Mouse (Mus musculus) ES-E14 (cell line): ENCODE results near the gene Taf9. TPM values are rescaled to one million over a fixed set of nuclear protein-coding genes. Genes with fewer than 3 reads are reported as not detected.
A peak's percentile ranks its signal among the peaks of the same experiment; 100 is the strongest.

Experiments
- DNase-seq: peaks from one replicate; pipeline ENCODE4 v3.0.0-alpha.2; 2013; ENCODE audit warnings: low read depth, low spot score
- H3K27ac ChIP-seq: 2 replicates; pipeline ENCODE4 v1.5.1; 2012; ENCODE audit warnings: low read depth, mild to moderate bottlenecking, low read length, moderate library complexity, mixed read lengths; ENCODE audit not compliant: poor library complexity, insufficient read depth, severe bottlenecking
- H3K36me3 ChIP-seq: 2 replicates; pipeline ENCODE4 v1.6.1; 2012; ENCODE audit warnings: mild to moderate bottlenecking, low read length, moderate library complexity, mixed read lengths; ENCODE audit not compliant: control insufficient read depth, poor library complexity, insufficient read depth, severe bottlenecking
- H3K4me1 ChIP-seq, 2 experiments: fragments of 150-350 bp in 1 of 2; sonication (generic) in 1 of 2; 2 replicates each; pipeline ENCODE4 v1.6.1; 2012; ENCODE audit warnings: low read length in 2 of 2, mild to moderate bottlenecking in 1 of 2, mixed read lengths in 1 of 2; ENCODE audit not compliant: control insufficient read depth in 2 of 2, insufficient read depth in 2 of 2, poor library complexity in 1 of 2
- H3K4me3 ChIP-seq, 2 experiments: fragments of 150-350 bp in 1 of 2; sonication (generic) in 1 of 2; 2 replicates each; pipeline ENCODE4 v1.5.1; 2012; ENCODE audit warnings: low read length in 2 of 2, low read depth in 1 of 2, mild to moderate bottlenecking in 1 of 2, mixed read lengths in 1 of 2; ENCODE audit not compliant: insufficient read depth in 1 of 2, poor library complexity in 1 of 2, severe bottlenecking in 1 of 2
- H3K9ac ChIP-seq: 2 replicates; pipeline ENCODE4 v1.6.1; 2012; ENCODE audit warnings: low read depth, mild to moderate bottlenecking, low read length, mixed read lengths; ENCODE audit not compliant: poor library complexity, insufficient read depth, severe bottlenecking
- H3K9me3 ChIP-seq: fragments of 150-350 bp; sonication (generic); 2 replicates; pipeline ENCODE4 v1.6.1; 2012; ENCODE audit warnings: low read depth, mild to moderate bottlenecking, low read length; ENCODE audit not compliant: control insufficient read depth, insufficient read depth
- CHD2 ChIP-seq: IDR thresholded peaks from 2 replicates; pipeline ENCODE4 v1.6.1; 2014; ENCODE audit warnings: mild to moderate bottlenecking, low read depth, low read length, inconsistent platforms
- HCFC1 ChIP-seq: IDR thresholded peaks from 2 replicates; pipeline ENCODE4 v1.6.1; 2012; ENCODE audit warnings: low read length, inconsistent platforms, borderline replicate concordance; ENCODE audit not compliant: insufficient read depth
- MAFK ChIP-seq: IDR thresholded peaks from 2 replicates; pipeline ENCODE4 v1.6.1; 2014; ENCODE audit warnings: mild to moderate bottlenecking, low read depth, low read length, inconsistent platforms; ENCODE audit not compliant: insufficient read depth
- ZC3H11A ChIP-seq: IDR thresholded peaks from 2 replicates; pipeline ENCODE4 v1.6.1; 2012; ENCODE audit warnings: low read depth, mild to moderate bottlenecking, inconsistent platforms, low read length, borderline replicate concordance
- ZNF384 ChIP-seq: IDR thresholded peaks from 2 replicates; pipeline ENCODE4 v1.6.1; 2012; ENCODE audit warnings: low read depth, low read length, inconsistent platforms
- in situ Hi-C, 2 experiments: fragments of 600-800 bp; cut with MboI; formaldehyde crosslinking; loops; one replicate each; pipeline ENCODE4 v1.15.1; 2025; ENCODE audit warnings: low sequenced_read_pairs in 2 of 2, inconsistent platforms in 1 of 2; ENCODE audit not compliant: unreplicated experiment in 2 of 2
- total RNA-seq: library from RNA; depleted of rRNA; stranded (reverse); fragments of 300-350 nt; gene quantifications from 2 replicates; pipeline ENCODE4 v1.2.3, GENCODE M21; 2012

Taf9 gene
- total RNA-seq, 1 experiment: 15.2 TPM

DNA sequence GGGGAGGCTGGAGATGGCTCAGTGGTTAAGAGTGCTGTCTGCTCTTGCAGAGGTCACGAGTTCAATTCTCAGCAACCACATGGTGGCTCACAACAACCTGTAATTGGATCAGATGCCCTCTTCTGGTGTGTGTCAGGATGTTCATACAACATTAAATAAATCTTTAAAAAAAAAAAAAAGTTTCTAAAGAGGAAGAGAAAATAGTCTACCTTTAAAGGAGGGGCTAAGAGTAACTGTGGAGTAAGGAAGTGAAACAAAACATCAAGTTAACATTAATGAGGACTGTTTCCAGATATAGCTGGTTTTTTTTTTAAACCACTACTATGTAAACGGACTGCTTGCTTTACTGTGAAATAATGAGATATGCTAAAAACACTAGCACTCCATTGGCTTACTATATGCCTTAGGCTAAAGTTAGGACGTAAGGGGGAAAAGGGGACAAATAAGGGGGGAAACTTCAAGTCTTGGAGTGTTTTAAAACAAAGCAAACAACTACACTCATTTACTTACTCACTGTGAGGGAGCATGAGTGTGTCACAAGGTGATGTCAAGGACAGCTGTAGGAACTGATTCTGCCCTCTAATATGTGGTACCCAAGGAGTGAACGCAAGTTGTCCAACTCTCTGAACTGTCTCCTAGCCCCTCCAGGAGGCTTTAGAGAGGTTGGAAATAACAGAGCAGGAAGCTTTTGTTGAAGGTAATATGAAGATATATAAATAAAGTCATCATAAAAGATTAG is 8.7 kb upstream of the Taf9 start:
- Histone ChIP-seq H3K4me3 (no peak overlapping the region), H3K4me1 (no peaks in the 10 kb centered on the region), H3K36me3 (peaks cover 12% of the 10 kb centered on the region), H3K9me3 (no peaks in the 10 kb centered on the region), H3K9ac (no peak overlapping the region), H3K27ac (no peak overlapping the region)
- in situ Hi-C loops: loop anchor here in 1 of 2 experiments (25.0 kb wide), 1 partner anchor 555 kb away; no protein-coding TSS in a partner anchor
- no peak for DNase-seq
- TF ChIP-seq ZNF384 (no peak), CHD2 (no peak), HCFC1 (no peak), ZC3H11A (no peak), MAFK (no peak)

DNA sequence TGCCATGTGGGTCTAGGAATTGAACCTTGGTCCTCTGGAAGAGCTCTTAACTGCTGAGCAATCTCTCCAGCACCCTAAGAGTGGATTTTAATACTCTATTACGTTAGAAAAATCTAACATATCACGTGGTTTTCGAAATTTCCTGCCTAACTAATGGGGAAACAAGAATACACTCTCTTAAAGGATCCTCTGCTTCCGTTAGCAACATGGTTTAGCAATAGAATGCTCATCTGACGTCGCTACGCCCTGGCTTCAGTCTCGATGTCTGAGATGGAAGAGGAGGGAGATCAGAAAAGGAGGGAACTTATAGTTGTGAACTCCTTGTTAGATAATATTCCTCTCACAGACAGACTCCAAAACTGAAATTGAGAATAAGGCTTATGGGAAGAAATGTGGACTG is 3.2 kb upstream of the Taf9 start:
- no peak for DNase-seq
- in situ Hi-C loops: loop anchor here in 1 of 2 experiments (25.0 kb wide), 1 partner anchor 561 kb away; no protein-coding TSS in a partner anchor

DNA sequence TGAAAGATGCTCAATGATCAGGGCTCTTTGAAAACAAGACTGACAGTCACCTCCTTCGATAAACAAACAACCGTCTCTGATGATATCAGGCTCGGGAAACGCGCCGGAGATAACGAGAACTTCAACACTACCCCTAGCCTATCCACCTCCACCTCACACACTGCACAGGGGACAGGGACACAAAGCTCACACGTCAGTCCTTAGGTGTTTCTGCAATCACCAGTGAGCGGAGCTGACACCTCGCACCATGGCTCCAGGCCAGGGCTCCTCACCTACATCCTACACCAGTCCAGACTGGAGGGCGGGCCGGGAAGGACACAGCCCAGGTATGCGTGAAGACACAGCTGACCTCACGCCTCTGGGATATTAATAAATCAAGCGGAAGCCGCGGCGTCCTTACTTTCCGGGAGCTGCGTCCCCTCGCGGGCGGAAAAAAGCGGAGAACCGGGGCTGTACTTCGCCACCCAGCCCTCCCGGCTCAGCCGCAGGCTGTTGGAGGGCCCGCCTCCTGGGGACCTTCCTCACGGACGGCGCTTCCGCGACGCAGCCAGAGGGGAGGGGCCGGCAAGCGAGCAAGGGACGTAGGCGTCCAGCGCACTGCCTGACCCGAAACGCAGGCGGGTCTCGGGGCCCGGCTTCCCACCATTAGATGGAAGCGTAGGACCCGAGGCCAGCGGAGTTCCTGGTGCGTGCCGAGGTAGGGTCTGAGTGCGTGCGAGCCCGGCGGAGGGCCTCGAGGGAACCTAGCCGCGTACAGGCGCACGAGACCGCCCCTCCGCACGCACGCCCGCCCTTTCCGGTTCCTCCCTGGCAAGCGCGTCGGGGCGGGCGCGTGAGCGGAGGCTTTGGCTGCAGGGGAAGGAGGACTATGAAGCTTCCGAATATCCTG is 585 bp upstream of the Taf9 start, which contains the start of the genes Ak6 and Rad17:
TSS of gene Ak6 (plus strand) at position 430 of the 889 bp plus-strand sequence.
TSS of gene Rad17 (minus strand) at position 502 of the 889 bp plus-strand sequence.
- peak within 1 kb of the TSS; percentile 98 for H3K27ac ChIP-seq
- H3K4me1 ChIP-seq: no peaks in the 10 kb centered on the region
- H3K9ac ChIP-seq: peak within 1 kb of the TSS; percentile 100
- DNase-seq: peak; percentile 89
- TF ChIP-seq MAFK (no peak), ZC3H11A (no peak), HCFC1 (peak; percentile 89), CHD2 (no peak)
- H3K9me3 ChIP-seq: no peaks in the 10 kb centered on the region
- in situ Hi-C loops: no loop called here
- H3K4me3 ChIP-seq: peak within 1 kb of the TSS; percentile 98 to 100
- no peaks in the 10 kb centered on the region; the same call in 1 of the 2 replicates for H3K36me3 ChIP-seq

More for the DNA sequence above, 3.2 kb upstream of the Taf9 start:
- H3K9ac ChIP-seq: no peak overlapping the region
- TF ChIP-seq HCFC1 (no peak), CHD2 (no peak), MAFK (no peak), ZC3H11A (no peak)
- H3K9me3 ChIP-seq: no peaks in the 10 kb centered on the region
- H3K27ac ChIP-seq: no peak overlapping the region
- H3K36me3 ChIP-seq: peaks cover 9% of the 10 kb centered on the region
- no peak overlapping the region for H3K4me3 ChIP-seq
- no peaks in the 10 kb centered on the region for H3K4me1 ChIP-seq

DNA sequence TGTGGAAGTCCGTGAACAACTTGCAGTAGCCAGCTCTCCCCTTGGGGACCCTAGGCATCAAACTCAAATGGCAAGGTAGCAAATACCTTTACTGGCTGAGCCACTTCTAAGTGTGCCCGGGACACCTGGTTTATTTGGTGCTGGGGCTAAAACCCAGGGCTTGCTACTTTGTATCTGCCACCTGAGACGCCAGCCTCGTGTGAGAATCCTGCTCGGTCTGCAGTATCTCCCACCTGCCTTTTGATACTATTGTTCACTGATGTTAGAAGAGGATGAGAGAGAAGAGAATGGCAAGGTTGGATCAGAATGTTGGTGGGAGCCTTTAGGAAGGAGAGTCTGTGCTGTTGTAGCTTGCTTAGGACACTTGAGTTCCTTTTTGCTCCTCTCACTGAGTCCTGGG is 6.7 kb downstream of the Taf9 start:
- no peak overlapping the region for H3K9ac ChIP-seq
- no peaks in the 10 kb centered on the region; the same call in 1 of the 2 replicates for H3K36me3 ChIP-seq

More for the DNA sequence above, 6.7 kb downstream of the Taf9 start:
- H3K9me3 ChIP-seq: no peaks in the 10 kb centered on the region
- H3K27ac ChIP-seq: no peak overlapping the region
- in situ Hi-C loops: no loop called here
- H3K4me3 ChIP-seq: no peak overlapping the region
- TF ChIP-seq ZC3H11A (no peak), HCFC1 (no peak), ZNF384 (no peak), CHD2 (no peak), MAFK (no peak)
- no peak for DNase-seq
- H3K4me1 ChIP-seq: no peaks in the 10 kb centered on the region
